Mouse (Mus musculus): ENCODE results near the gene Zic2. TPM values are rescaled to one million over a fixed set of nuclear protein-coding genes. Genes with fewer than 3 reads are reported as not detected.
"Not testable (repeated sequence)": the region's sequence is repeated elsewhere in the genome, so short reads cannot be mapped to it uniquely, and the experiment has no call there.

The Zic2 gene
- total and polyA plus RNA-seq, 3 experiments: 0.16 TPM; not detected in 2

DNA sequence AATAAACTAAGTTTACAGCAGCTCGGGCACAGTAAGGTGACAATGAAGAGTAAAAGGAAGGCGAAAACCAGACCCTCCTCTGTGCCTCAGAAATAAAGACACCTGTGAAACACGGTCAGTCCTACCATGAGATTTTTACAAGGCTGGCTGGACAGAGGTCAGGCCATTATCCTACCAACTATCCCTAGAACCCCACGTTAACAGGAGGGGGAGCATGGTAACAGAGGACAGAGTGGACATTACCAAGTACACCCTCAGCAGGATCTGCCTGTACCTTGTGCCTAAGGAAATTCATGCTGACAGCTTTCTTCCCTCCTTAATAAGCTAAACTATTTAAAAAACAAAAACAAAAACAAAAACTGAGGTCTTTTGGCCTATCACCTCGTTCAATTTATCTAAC is 15.0 kb upstream of the Zic2 start:
- H3K36me3 ChIP-seq (replicated peaks): no peaks in the 10 kb centered on the region
- no peak overlapping the region for H3K4me3 ChIP-seq (ENCODE audit: low read depth, low read length)
- no peaks in the 10 kb centered on the region for H3K4me1 ChIP-seq (ENCODE audit: insufficient read depth, low read depth, low read length)
- no peaks in the 10 kb centered on the region; the same call in 1 of the 2 replicates for H3K27me3 ChIP-seq (ENCODE audit: insufficient read depth, low read length)
- no peak for DNase-seq (ENCODE audit: low spot score)
- peaks cover 20% of the 10 kb centered on the region for H3K9me3 ChIP-seq (replicated peaks)
- TF ChIP-seq POLR2AphosphoS5 (IDR thresholded peaks at IDR 0.05; ENCODE audit: insufficient replicate concordance, low read depth, low read length): no peak
- no peak for TF ChIP-seq GATA2 (IDR thresholded peaks at IDR 0.05; ENCODE audit: borderline replicate concordance, low read depth, low read length)
- TF ChIP-seq CTCF (IDR thresholded peaks at IDR 0.05; ENCODE audit: low read depth, low read length): no peak
- no peak for TF ChIP-seq GATA1 (IDR thresholded peaks at IDR 0.05; ENCODE audit: borderline replicate concordance, low read length)
- no peak for TF ChIP-seq TAL1 (conservative IDR thresholded peaks at IDR 0.05; ENCODE audit: low read depth, low read length)
- ATAC-seq (ENCODE audit: extremely low read depth, insufficient number of reproducible peaks, low FRiP score, poor library complexity, severe bottlenecking): no peak

GRCm38 (mm10) chr14:122461500-122461899 is 13.7 kb upstream of the Zic2 start:
- Histone ChIP-seq H3K4me3 (ENCODE audit: low read depth, low read length) (no peak overlapping the region), H3K27me3 (ENCODE audit: insufficient read depth, low read length) (peaks cover 4% of the 10 kb centered on the region; the same call in 1 of the 2 replicates), H3K4me1 (ENCODE audit: insufficient read depth, low read depth, low read length) (peaks cover 3% of the 10 kb centered on the region; the same call in 1 of the 2 replicates), H3K9me3 (replicated peaks) (peaks cover 24% of the 10 kb centered on the region), H3K36me3 (replicated peaks) (no peaks in the 10 kb centered on the region)
- TF ChIP-seq CTCF (IDR thresholded peaks at IDR 0.05; ENCODE audit: low read depth, low read length) (no peak), TAL1 (conservative IDR thresholded peaks at IDR 0.05; ENCODE audit: low read depth, low read length) (no peak), POLR2AphosphoS5 (IDR thresholded peaks at IDR 0.05; ENCODE audit: insufficient replicate concordance, low read depth, low read length) (no peak), GATA2 (IDR thresholded peaks at IDR 0.05; ENCODE audit: borderline replicate concordance, low read depth, low read length) (no peak), GATA1 (IDR thresholded peaks at IDR 0.05; ENCODE audit: borderline replicate concordance, low read length) (no peak)
- DNase-seq (ENCODE audit: low spot score) (no peak), ATAC-seq (ENCODE audit: extremely low read depth, insufficient number of reproducible peaks, low FRiP score, poor library complexity, severe bottlenecking) (no peak)

GRCm38 (mm10) chr14:122461966-122462365 is 13.3 kb upstream of the Zic2 start:
- no peaks in the 10 kb centered on the region for H3K36me3 ChIP-seq (replicated peaks)
- H3K4me1 ChIP-seq (ENCODE audit: insufficient read depth, low read depth, low read length): peaks cover 3% of the 10 kb centered on the region; the same call in 1 of the 2 replicates
- TF ChIP-seq GATA2 (IDR thresholded peaks at IDR 0.05; ENCODE audit: borderline replicate concordance, low read depth, low read length): no peak
- TF ChIP-seq POLR2AphosphoS5 (IDR thresholded peaks at IDR 0.05; ENCODE audit: insufficient replicate concordance, low read depth, low read length): no peak
- TF ChIP-seq GATA1 (IDR thresholded peaks at IDR 0.05; ENCODE audit: borderline replicate concordance, low read length): no peak
- TF ChIP-seq CTCF (IDR thresholded peaks at IDR 0.05; ENCODE audit: low read depth, low read length): no peak
- TF ChIP-seq TAL1 (conservative IDR thresholded peaks at IDR 0.05; ENCODE audit: low read depth, low read length): no peak
- ATAC-seq (ENCODE audit: extremely low read depth, insufficient number of reproducible peaks, low FRiP score, poor library complexity, severe bottlenecking): no peak
- peaks cover 4% of the 10 kb centered on the region; the same call in 1 of the 2 replicates for H3K27me3 ChIP-seq (ENCODE audit: insufficient read depth, low read length)
- peaks cover 24% of the 10 kb centered on the region for H3K9me3 ChIP-seq (replicated peaks)
- H3K4me3 ChIP-seq (ENCODE audit: low read depth, low read length): no peak overlapping the region
- no peak for DNase-seq (ENCODE audit: low spot score)

GRCm38 (mm10) chr14:122462689-122463079 is 12.6 kb upstream of the Zic2 start:
- DNase-seq (ENCODE audit: low spot score): no peak
- ATAC-seq (ENCODE audit: extremely low read depth, insufficient number of reproducible peaks, low FRiP score, poor library complexity, severe bottlenecking): no peak
- H3K9me3 ChIP-seq (replicated peaks): peaks cover 24% of the 10 kb centered on the region
- H3K36me3 ChIP-seq (replicated peaks): no peaks in the 10 kb centered on the region
- H3K4me1 ChIP-seq (ENCODE audit: insufficient read depth, low read depth, low read length): peaks cover 3% of the 10 kb centered on the region; the same call in 1 of the 2 replicates
- TF ChIP-seq TAL1 (conservative IDR thresholded peaks at IDR 0.05; ENCODE audit: low read depth, low read length) (no peak), GATA2 (IDR thresholded peaks at IDR 0.05; ENCODE audit: borderline replicate concordance, low read depth, low read length) (no peak), CTCF (IDR thresholded peaks at IDR 0.05; ENCODE audit: low read depth, low read length) (no peak)
- no peak overlapping the region for H3K4me3 ChIP-seq (ENCODE audit: low read depth, low read length)
- H3K27me3 ChIP-seq (ENCODE audit: insufficient read depth, low read length): peaks cover 4% of the 10 kb centered on the region; the same call in 1 of the 2 replicates

DNA sequence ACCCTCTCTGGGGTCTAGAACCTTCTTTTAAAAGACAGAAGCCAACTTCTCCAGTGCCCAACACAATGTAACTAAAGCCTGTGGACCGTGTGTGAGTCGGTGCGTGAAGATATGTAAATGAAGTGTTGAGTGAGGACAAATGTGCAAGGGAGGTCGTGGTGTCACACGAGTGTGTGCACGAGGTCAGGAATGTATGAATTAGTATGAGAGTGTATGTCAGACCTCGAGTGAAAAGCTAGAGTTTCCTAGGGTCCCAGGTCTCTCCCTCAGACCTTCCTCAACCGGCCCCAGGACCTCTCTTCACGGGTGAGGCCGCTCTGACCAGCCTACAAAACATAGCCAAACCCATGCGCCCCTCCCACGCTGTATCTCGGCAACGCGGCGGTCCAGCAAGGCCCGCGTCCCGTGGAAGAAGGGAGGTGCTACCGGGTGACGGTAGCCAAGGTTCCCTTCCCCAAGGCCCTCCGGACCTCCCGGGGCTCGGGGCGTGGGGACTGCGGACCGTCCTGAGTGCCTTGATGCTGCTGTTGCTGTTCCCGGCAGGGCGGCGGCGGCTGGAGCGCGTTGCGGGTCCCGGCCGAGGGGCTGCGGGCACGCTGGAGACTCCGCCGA is 12.0 kb upstream of the Zic2 start:
- peaks cover 3% of the 10 kb centered on the region; the same call in 1 of the 2 replicates for H3K4me1 ChIP-seq (ENCODE audit: insufficient read depth, low read depth, low read length)
- ATAC-seq (ENCODE audit: extremely low read depth, insufficient number of reproducible peaks, low FRiP score, poor library complexity, severe bottlenecking) (no peak), DNase-seq (ENCODE audit: low spot score) (no peak)
- peaks cover 4% of the 10 kb centered on the region; the same call in 1 of the 2 replicates for H3K27me3 ChIP-seq (ENCODE audit: insufficient read depth, low read length)
- no peaks in the 10 kb centered on the region for H3K36me3 ChIP-seq (replicated peaks)
- peaks cover 24% of the 10 kb centered on the region for H3K9me3 ChIP-seq (replicated peaks)
- peak overlapping the region; percentile 4; the same call in 1 of the 2 replicates for H3K4me3 ChIP-seq (ENCODE audit: low read depth, low read length)
- TF ChIP-seq POLR2AphosphoS5 (IDR thresholded peaks at IDR 0.05; ENCODE audit: insufficient replicate concordance, low read depth, low read length) (no peak), GATA2 (IDR thresholded peaks at IDR 0.05; ENCODE audit: borderline replicate concordance, low read depth, low read length) (no peak), TAL1 (conservative IDR thresholded peaks at IDR 0.05; ENCODE audit: low read depth, low read length) (no peak), GATA1 (IDR thresholded peaks at IDR 0.05; ENCODE audit: borderline replicate concordance, low read length) (no peak)

GRCm38 (mm10) chr14:122463734-122464341 is 11.4 kb upstream of the Zic2 start:
- not testable (repeated sequence) for ATAC-seq (ENCODE audit: extremely low read depth, insufficient number of reproducible peaks, low FRiP score, poor library complexity, severe bottlenecking); H3K4me3 ChIP-seq (ENCODE audit: low read depth, low read length); H3K27me3 ChIP-seq (ENCODE audit: insufficient read depth, low read length); DNase-seq (ENCODE audit: low spot score); H3K4me1 ChIP-seq (ENCODE audit: insufficient read depth, low read depth, low read length); H3K36me3 ChIP-seq (replicated peaks)
- H3K9me3 ChIP-seq (replicated peaks): peaks cover 24% of the 10 kb centered on the region
